ENCODE assay signal across 17 mouse cellular contexts in the genomic region with DNA sequence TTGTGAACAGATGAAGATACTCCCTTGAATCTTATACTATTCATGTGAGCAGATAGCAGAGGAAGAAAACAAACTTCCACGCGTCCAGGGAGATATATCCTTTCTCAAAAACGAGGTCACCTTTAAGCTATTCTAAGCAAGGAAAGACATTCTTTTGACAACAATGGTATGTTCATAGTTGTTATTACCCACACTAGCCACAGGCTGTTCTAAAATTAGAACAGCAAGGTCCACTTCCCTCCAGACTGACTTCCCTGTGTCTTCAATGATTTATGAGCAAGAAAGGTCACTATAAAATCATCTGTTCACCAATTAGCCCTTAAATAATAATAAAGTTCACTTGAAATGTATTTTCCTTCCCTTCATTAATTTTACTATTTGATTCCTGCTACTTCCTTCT.
"Had no signal": no experiment of that assay in that cellular context is flagged by ENCODE, and none has a peak within 500 bp of the region (broad histone marks: within the 10 kb centered on the region; RNA-seq: fewer than 3 reads in every experiment).

No protein-coding gene starts in this region.

- H3K4me2 ChIP-seq: liver, embryonic 11.5 days; liver, embryonic 15.5 days; lung, embryonic 14.5 days; midbrain, embryonic 12.5 days; neural tube, embryonic 13.5 days had no signal

- H3K27ac ChIP-seq: left cerebral cortex, adult 2 months; limb, embryonic 10.5 days; liver, embryonic 15.5 days; midbrain, embryonic 12.5 days; neural tube, embryonic 13.5 days had no signal

- ATAC-seq: midbrain, embryonic 16.5 days had no signal

- H3K9ac ChIP-seq: liver, embryonic 15.5 days; lung, embryonic 14.5 days; midbrain, embryonic 12.5 days; neural tube, embryonic 13.5 days had no signal

- H3K36me3 ChIP-seq: limb, embryonic 10.5 days; liver, embryonic 15.5 days; midbrain, embryonic 12.5 days; neural tube, embryonic 13.5 days had no signal

- H3K4me1 ChIP-seq: limb, embryonic 10.5 days; liver, embryonic 15.5 days; midbrain, embryonic 12.5 days; neural tube, embryonic 13.5 days had no signal

- H3K27me3 ChIP-seq: liver, embryonic 15.5 days; midbrain, embryonic 12.5 days; neural tube, embryonic 13.5 days had no signal

- H3K9me3 ChIP-seq: limb, embryonic 10.5 days; liver, embryonic 15.5 days; midbrain, embryonic 12.5 days; neural tube, embryonic 13.5 days had no signal

- H3K4me3 ChIP-seq: left cerebral cortex, adult 2 months; limb, embryonic 10.5 days; liver, embryonic 15.5 days; midbrain, embryonic 12.5 days; neural tube, embryonic 13.5 days had no signal

- DNase-seq: kidney, adult 11 months; kidney, adult 9 months; kidney, postnatal 10 days; lung, embryonic 14.5 days; lung, postnatal 10 days; lung, postnatal 4 days; right cerebral cortex, adult 18-20 months; right cerebral cortex, postnatal 25 days; thymus, adult 18-20 months; thymus, postnatal 25 days had no signal
